Mouse (Mus musculus): ENCODE data around the gene Lmntd1. TPM values are rescaled to one million over a fixed set of nuclear protein-coding genes. Genes with fewer than 3 reads are reported as not detected.

Lmntd1 gene
- total RNA-seq, 1 experiment from 2014 or later: not detected

DNA sequence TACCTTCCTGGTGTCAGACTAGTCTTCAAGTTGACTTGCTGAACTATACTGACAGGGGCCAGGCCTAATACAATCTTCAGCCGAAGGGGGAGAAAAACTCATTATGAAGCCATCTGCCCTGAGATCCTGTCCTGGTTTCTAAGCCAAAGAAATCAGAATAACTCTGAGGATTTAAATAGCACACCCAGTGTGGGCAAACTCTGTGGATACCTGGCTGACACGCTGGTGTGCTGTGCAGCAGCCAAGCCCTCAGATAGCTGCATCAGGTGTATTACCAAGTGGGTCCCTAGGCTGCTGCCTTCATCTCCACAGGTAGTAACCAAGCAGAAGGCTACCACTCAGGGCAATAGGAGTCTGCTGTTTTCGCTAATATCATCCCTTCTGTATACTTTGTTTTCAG, 1.5 kb downstream of the Lmntd1 start:
- no peak for ATAC-seq (replicated peaks in 1 of 2; ENCODE audit: insufficient read depth in 1 of 2, low FRiP score in 2 of 2, low TSS enrichment in 1 of 2, low read depth in 1 of 2, poor library complexity in 2 of 2, severe bottlenecking in 2 of 2)

- no peak for ATAC-seq (replicated peaks in 1 of 2; ENCODE audit: insufficient read depth in 1 of 2, low FRiP score in 2 of 2, low TSS enrichment in 1 of 2, low read depth in 1 of 2, poor library complexity in 2 of 2, severe bottlenecking in 2 of 2)
Observed at GRCm38 (mm10) chr6:145610901-145611300, 3.2 kb downstream of the Lmntd1 start.

GRCm38 (mm10) chr6:145608693-145609092, 5.4 kb downstream of the Lmntd1 start:
- no peak for ATAC-seq (replicated peaks in 1 of 2; ENCODE audit: insufficient read depth in 1 of 2, low FRiP score in 2 of 2, low TSS enrichment in 1 of 2, low read depth in 1 of 2, poor library complexity in 2 of 2, severe bottlenecking in 2 of 2)

GRCm38 (mm10) chr6:145607746-145608145, 6.4 kb downstream of the Lmntd1 start:
- ATAC-seq (replicated peaks in 1 of 2; ENCODE audit: insufficient read depth in 1 of 2, low FRiP score in 2 of 2, low TSS enrichment in 1 of 2, low read depth in 1 of 2, poor library complexity in 2 of 2, severe bottlenecking in 2 of 2): no peak

DNA sequence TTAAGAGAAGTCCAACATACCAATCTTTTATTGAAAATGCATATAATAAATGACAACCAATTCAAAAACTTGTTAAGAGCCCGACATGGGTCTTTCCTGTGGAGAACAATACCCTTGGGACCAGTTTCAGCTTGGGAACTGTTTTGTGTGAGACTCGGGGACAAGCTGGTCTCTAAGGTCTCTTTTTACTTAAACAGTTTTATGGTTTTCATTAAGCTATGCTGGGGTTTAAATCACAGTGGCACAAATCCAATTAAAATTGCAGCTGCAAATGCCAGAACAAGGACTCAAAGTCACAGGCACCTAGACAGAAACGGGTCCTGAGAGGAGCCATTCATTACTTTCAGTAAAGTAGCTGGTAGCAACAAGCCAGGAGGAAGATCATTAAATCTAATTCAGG, 8.9 kb downstream of the Lmntd1 start:
- ATAC-seq (replicated peaks in 1 of 2; ENCODE audit: insufficient read depth in 1 of 2, low FRiP score in 2 of 2, low TSS enrichment in 1 of 2, low read depth in 1 of 2, poor library complexity in 2 of 2, severe bottlenecking in 2 of 2): no peak

GRCm38 (mm10) chr6:145604648-145605047, 9.5 kb downstream of the Lmntd1 start:
- ATAC-seq (replicated peaks in 1 of 2; ENCODE audit: insufficient read depth in 1 of 2, low FRiP score in 2 of 2, low TSS enrichment in 1 of 2, low read depth in 1 of 2, poor library complexity in 2 of 2, severe bottlenecking in 2 of 2): peak; percentile 56 to 70; a peak in 3 of 4 replicates

DNA sequence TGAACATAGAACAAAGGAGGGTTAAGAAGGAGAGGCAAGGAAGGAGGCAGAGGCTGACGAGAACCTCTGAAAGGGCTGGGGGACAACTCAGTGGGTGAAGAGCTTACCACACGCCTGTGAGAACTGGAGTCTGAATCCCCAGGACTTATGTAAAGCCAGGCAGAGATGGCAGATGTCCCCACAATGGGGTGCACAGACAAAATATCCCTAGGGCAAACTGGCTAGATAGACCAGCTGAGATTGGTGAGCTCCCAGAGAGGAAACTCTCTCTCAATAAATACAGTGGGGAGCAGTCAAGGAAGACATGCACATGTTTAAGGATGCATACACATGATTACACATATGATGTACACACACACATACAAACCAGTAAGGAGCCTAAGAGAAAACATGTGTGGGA, 10.0 kb downstream of the Lmntd1 start:
- no peak for ATAC-seq (replicated peaks in 1 of 2; ENCODE audit: insufficient read depth in 1 of 2, low FRiP score in 2 of 2, low TSS enrichment in 1 of 2, low read depth in 1 of 2, poor library complexity in 2 of 2, severe bottlenecking in 2 of 2)

- ATAC-seq (replicated peaks in 1 of 2; ENCODE audit: insufficient read depth in 1 of 2, low FRiP score in 2 of 2, low TSS enrichment in 1 of 2, low read depth in 1 of 2, poor library complexity in 2 of 2, severe bottlenecking in 2 of 2): peak; percentile 53 to 65; a peak in 3 of 4 replicates
Observed at GRCm38 (mm10) chr6:145598794-145599555, 15.1 kb downstream of the Lmntd1 start.

GRCm38 (mm10) chr6:145595905-145596304, 18.2 kb downstream of the Lmntd1 start:
- no peak for ATAC-seq (replicated peaks in 1 of 2; ENCODE audit: insufficient read depth in 1 of 2, low FRiP score in 2 of 2, low TSS enrichment in 1 of 2, low read depth in 1 of 2, poor library complexity in 2 of 2, severe bottlenecking in 2 of 2)

DNA sequence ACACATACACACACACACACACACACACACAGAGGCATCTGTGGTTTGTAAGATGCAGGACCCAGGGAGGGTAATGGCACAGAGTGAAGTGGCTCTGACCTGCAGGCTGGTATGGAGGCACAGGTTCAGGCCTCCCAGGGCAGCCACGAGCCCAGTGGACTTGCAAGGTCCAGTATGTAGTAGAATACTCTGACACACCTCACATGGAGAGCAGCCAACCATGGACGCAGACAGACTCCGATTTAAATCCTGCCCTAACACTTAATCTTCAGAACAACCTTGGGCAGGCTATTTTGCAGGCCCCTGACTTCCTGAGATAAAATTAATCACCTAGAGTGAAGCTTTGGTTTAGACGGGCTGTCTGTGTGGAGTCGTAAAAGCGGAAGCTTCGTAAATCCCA, 20.1 kb downstream of the Lmntd1 start:
- ATAC-seq (replicated peaks in 1 of 2; ENCODE audit: insufficient read depth in 1 of 2, low FRiP score in 2 of 2, low TSS enrichment in 1 of 2, low read depth in 1 of 2, poor library complexity in 2 of 2, severe bottlenecking in 2 of 2): no peak

GRCm38 (mm10) chr6:145592531-145592998, 21.6 kb downstream of the Lmntd1 start:
- no peak for ATAC-seq (replicated peaks in 1 of 2; ENCODE audit: insufficient read depth in 1 of 2, low FRiP score in 2 of 2, low TSS enrichment in 1 of 2, low read depth in 1 of 2, poor library complexity in 2 of 2, severe bottlenecking in 2 of 2)

DNA sequence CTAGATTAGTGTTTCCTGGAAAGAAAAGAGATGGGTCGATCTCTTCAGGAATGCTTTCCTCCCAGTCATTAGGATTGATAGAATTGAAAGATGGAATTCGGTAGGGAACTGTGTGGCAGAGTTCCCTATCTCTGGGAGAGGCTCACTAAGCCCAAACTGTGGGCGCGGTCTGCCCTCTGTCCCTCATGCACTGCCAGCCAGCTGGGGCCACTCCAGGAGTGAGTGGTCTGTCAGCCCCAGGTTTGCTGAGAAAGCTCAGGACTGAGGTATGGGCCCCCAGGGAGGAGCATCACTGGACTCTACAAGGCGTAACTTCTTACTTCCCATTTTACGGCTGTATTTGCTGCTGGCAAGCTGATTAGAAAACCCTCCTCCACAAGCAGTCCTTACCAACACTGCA, 22.1 kb downstream of the Lmntd1 start:
- ATAC-seq (replicated peaks in 1 of 2; ENCODE audit: insufficient read depth in 1 of 2, low FRiP score in 2 of 2, low TSS enrichment in 1 of 2, low read depth in 1 of 2, poor library complexity in 2 of 2, severe bottlenecking in 2 of 2): no peak

GRCm38 (mm10) chr6:145591578-145591977, 22.5 kb downstream of the Lmntd1 start:
- ATAC-seq (replicated peaks in 1 of 2; ENCODE audit: insufficient read depth in 1 of 2, low FRiP score in 2 of 2, low TSS enrichment in 1 of 2, low read depth in 1 of 2, poor library complexity in 2 of 2, severe bottlenecking in 2 of 2): no peak

- ATAC-seq (replicated peaks in 1 of 2; ENCODE audit: insufficient read depth in 1 of 2, low FRiP score in 2 of 2, low TSS enrichment in 1 of 2, low read depth in 1 of 2, poor library complexity in 2 of 2, severe bottlenecking in 2 of 2): no peak
Observed at GRCm38 (mm10) chr6:145590501-145591293, 23.4 kb downstream of the Lmntd1 start.

DNA sequence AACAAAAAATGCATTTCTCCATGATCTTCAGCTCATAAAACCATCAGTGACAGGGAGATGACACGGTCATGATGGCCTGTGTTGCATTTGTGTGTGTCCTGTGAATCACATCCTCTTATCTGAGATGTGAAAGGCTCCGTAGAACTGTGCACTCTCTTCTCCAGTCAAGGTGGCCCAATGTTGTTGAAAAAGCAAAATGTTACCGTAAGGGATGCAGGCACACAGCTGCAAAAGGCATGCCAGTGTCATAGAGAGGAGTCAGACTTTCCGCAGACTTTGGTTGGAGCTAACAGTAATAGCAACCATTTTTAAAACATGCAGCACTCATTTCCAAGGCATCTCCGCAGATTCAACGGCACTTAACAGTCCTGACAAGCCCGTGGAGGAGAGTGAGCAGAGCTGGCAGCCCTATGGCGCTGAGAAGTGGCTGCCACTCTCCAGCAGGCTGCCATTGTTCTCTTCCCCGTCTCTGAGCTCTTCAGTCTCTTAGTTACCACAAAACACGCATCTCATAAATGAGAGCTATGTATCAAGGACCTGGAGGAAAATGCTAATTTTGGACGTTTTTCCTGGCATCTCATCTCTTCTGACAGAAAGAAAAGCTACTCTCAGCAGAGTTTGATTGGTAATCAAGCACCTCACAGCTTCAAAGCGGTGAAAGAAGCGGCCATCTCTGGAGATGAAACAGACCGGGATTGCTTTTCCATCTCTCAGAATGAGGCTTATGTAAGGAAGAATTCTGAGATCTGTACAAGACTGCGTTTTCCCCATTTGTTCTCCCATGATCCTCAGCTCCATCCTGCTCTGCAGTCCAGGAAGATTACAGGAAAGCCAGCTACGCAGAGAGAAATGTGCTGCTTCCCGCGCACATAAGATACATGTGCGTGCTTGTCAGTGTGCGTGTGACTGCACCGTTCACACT, 28.8 kb downstream of the Lmntd1 start:
- no peak for ATAC-seq (replicated peaks in 1 of 2; ENCODE audit: insufficient read depth in 1 of 2, low FRiP score in 2 of 2, low TSS enrichment in 1 of 2, low read depth in 1 of 2, poor library complexity in 2 of 2, severe bottlenecking in 2 of 2)

DNA sequence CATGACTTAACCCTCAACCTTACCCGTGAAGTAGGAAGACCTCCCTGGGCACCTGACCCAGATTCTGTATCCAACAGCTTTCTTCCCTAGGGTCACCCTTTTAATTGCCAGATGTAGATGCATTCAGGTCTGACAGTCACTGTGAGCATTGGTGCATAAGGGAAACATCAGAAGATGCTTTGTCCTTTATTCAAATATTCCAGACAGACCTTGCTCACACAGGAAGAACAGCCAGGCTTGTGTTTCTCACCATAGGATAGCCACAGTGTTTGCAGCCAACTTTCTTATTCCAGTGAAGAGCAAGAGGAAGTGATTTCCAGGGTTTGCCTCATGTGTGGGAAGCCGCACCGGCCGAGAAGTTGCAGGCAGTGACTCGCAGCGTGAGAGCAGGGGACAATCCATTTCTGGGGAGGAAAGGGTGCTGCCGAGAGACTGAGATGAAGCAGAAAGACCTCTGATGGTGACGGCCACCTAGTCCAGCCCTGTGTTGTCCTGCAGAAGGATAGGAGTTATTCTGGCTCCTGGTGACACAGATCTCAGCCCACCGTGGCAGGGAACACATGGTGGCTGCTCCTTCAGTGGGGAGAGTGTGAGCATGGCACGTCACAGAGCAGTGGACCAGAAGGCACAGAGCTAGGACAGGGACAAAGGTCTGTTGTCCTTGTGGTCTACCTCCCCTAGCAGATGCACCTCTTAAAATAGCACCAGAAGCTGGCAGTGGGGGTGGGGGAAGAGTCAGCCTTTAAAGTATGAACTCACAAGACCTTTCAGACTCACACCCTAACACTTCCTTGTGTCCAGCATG, 32.6 kb downstream of the Lmntd1 start:
- no peak for ATAC-seq (replicated peaks in 1 of 2; ENCODE audit: insufficient read depth in 1 of 2, low FRiP score in 2 of 2, low TSS enrichment in 1 of 2, low read depth in 1 of 2, poor library complexity in 2 of 2, severe bottlenecking in 2 of 2)

GRCm38 (mm10) chr6:145579761-145580160, 34.4 kb downstream of the Lmntd1 start:
- ATAC-seq (replicated peaks in 1 of 2; ENCODE audit: insufficient read depth in 1 of 2, low FRiP score in 2 of 2, low TSS enrichment in 1 of 2, low read depth in 1 of 2, poor library complexity in 2 of 2, severe bottlenecking in 2 of 2): no peak
